Mouse (Mus musculus) induced T-regulatory cell, adult 2 months (primary cell): Measurements from ENCODE around the gene Ppp1r36.

Source experiments
- DNase-seq: peaks from one replicate; pipeline ENCODE4 v3.0.0-alpha.2; 2012; ENCODE audit warnings: low read depth

Gene Ppp1r36

GRCm38 (mm10) chr12:76417433-76417854 is at the start of gene Ppp1r36:
Gene Ppp1r36 (plus strand): TSS chr12:76417538.
- DNase-seq = no peak

DNA sequence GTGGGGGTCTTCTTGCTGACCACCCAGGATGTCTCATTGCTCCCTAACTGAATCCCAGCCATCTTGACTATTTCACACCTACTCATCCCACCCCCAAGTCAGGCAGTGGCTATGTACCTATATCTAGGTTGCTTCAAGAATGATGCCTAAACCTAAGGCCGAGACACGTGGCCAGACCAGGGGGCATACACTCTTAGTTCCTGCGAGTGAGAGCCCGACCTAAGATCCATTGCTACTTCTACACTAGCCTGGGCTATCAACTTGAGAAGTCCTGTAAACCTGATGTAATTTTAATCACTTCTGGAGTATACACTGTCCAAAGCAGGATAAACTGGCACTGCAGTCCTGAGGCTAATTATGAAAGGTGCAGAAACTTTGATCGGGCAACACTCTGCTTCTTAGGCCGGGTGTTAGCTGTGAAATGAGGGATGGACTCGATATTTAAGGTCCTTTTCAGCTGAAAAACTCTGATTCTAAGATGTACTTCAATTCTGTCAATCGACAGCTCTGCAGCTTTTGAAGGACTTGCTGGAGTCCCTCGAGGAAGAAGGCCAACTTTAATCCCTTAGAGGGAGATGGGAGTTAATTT is 49.0 kb upstream of the Ppp1r36 start:
- DNase-seq = peak; percentile 71

- no peak for DNase-seq
Observed at GRCm38 (mm10) chr12:76368790-76369205, 48.5 kb upstream of the Ppp1r36 start.

GRCm38 (mm10) chr12:76369206-76369977 is 47.9 kb upstream of the Ppp1r36 start, which contains the start of gene Zbtb25:
Gene Zbtb25 (minus strand): TSS chr12:76369602.
- peak; percentile 90 for DNase-seq

DNA sequence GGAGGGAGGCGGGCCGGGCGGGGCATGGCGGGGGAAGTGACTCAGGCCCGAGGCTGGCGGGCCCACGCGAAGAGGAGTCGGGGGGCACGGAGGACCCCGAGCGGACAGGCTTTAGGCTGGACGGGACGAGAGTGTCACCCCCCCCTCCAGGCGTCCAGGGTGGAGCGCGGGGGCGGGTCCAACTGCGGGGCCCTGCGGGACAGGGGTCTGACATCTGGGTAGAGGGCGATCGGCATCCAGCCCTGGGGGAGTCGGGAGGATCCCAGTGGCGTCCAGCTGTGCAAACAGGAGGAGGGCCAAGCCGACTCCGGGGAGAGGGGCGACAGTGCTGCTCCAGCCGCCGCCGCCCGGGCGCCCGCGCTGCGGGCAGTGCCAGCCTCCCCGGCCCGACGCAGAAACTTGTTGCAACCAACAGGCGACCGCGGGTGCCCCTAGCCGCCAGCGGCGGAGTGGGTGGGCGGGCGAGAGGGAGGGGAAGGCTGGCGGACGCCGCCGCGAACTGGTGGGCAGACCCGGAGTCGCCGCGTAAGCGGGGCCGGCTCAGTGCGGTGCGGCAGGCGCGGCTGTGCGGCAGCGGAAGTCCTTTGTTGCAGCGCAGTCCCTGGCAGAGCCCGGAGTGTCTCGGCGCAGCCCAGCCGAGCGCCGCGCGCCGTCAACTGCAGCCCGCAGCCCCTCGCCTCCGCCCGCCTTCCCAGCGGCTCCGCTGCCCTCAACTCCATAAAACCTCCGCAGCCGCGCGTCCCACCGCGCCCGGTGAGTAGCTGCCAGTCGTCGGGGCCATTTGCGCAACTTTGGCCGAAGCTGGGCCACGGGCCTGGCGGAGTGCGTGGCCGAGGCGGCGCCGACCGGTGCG is 47.1 kb upstream of the Ppp1r36 start, which contains the start of gene Zbtb1:
TSS of gene Zbtb1 (plus strand) at position 289 of the 853 bp plus-strand sequence.
- peak; percentile 86 for DNase-seq

- peak; percentile 83 for DNase-seq
Observed at GRCm38 (mm10) chr12:76370831-76371571, 46.3 kb upstream of the Ppp1r36 start.

DNA sequence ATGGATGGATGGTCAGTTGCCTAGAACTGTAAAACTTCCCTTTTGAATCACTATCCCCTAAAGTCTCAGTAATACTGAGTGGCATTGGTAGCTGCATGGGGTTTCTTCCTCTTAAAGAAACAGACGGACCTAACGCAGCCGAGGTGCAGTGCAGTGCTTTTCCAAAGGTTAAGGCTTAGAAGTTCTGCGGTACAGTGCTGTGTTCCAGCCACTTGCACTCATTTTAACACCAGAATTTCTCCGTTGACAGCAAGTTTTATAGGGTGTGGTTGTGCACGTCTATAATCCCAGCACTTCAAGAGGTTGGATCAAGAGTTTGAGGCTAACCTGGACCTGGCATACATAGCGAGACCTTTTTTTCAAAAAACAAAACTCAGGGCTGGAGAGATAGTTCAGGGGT is 45.3 kb upstream of the Ppp1r36 start:
- peak; percentile 58 for DNase-seq

DNA sequence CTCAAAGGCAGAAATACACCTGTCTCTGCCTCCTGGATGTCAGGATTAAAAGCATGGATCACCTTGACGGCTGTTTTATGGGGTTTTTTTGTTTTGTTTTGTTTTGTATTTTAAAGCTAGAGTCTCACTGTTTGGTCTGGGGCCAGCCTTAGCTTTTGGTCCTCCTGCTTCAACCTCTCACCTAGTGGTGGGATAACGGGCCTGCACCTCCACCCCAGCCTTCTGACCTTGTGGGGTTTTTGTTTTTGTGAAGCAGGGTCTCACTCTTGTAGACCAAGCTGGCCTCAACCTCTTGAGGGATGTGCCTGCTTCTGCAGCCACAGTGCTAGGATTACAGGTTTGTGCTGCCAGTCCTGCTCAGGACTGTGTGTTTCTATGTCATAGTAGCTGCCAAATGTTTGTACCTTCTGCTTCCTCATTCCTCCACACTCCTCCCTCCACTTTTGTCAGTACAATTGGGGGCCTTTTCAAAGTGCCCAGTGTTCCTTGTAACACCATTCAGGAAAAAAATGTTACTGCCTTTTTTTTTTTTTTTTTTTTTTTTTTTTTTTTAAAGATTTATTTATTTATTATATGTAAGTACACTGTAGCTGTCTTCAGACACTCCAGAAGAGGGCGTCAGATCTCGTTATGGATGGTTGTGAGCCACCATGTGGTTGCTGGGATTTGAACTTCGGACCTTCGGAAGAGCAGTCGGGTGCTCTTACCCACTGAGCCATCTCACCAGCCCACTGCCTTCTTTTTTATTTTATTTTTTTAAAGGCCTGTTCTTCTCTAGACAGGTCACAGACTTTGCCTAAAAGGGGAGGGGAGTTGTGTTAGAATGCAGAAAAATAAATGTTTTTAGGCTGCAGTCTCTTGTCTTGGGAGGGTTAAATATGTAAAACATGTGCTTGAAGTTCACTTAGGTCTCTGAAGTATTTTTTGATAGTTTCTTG is 44.2 kb upstream of the Ppp1r36 start:
- DNase-seq = peak; percentile 84

GRCm38 (mm10) chr12:76373991-76374390 is 43.3 kb upstream of the Ppp1r36 start:
- peak; percentile 85 for DNase-seq

DNA sequence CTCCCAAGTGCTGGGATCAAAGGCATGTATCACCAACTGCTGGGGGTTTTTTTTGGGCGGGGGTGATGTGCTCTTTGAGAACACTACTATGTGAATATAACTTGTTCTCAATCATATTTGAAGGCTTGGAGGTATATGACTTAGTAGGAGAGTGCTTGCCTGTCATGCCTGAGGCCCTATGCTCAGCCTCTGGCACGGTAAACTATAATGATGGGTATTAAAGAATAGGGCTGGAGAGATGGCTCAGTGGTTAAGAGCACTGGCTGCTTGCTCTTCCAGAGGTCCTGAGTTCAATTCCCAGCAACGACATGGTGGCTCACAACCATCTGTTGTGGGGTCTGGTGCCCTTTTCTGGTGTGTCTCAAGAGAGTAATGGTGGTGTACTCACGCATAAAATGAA is 42.4 kb upstream of the Ppp1r36 start:
- peak; percentile 28 for DNase-seq

GRCm38 (mm10) chr12:76375506-76375905 is 41.8 kb upstream of the Ppp1r36 start:
- peak; percentile 86 for DNase-seq

DNA sequence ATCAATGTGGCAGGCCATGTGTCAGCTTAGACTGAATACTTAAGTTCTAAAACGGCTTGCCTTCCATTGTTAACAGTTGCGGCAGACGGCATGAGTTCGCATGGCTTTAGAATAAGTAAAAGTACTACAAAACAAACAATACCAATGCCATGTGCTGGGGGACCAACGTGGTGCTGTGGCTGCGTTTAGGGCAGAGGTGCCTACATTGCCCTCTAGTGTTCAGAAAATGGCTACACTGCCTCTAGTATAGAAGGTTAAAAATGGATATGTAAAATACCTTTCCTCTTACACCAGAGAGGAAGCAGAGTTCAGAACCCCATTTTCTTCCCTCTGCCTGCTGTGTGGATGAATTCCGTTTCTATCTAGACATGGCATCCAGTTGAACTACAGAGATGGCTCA is 40.7 kb upstream of the Ppp1r36 start:
- peak; percentile 88 for DNase-seq

DNA sequence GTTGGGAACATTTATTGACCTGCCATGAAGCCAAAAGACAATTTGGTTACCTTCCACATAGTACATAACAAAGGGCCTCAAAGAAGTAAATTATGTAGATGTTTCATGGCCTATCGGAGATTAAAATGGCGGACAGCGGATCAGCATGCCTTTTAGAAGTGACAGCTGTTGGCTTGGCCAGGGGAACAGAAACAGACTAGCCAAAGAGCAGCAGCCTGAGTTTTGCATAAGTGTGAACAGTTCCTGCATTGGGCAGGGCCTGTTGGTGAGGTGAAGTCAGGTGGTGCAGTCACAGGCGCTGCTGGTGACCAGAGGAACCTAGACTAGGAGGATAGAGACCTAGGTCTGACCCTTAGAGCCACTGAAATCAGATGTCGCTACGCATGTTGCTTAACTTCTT is 40.3 kb upstream of the Ppp1r36 start:
- DNase-seq = no peak

GRCm38 (mm10) chr12:76377726-76378125 is 39.6 kb upstream of the Ppp1r36 start:
- peak; percentile 71 for DNase-seq

DNA sequence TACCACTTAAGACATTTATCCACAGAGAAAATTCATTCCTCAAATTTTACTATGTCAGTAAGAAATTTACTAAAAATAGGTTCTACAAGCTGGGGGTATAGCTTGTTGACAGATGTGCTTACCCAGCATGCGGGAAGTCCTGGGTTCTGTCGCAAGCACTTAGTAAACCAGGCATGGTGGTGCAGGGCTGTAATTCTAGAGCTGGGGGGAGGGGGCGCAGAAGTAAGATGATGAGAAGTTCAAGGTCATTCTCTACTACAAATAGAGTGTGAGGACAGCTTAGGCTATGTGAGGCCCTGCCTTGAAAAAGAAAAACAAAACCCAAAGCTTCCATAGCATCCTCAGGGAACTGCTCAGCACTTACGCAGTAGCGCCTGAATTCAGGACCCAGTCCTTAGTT is 38.8 kb upstream of the Ppp1r36 start:
- DNase-seq = peak; percentile 37

- DNase-seq = peak; percentile 22
Observed at GRCm38 (mm10) chr12:76380151-76380550, 37.2 kb upstream of the Ppp1r36 start.

DNA sequence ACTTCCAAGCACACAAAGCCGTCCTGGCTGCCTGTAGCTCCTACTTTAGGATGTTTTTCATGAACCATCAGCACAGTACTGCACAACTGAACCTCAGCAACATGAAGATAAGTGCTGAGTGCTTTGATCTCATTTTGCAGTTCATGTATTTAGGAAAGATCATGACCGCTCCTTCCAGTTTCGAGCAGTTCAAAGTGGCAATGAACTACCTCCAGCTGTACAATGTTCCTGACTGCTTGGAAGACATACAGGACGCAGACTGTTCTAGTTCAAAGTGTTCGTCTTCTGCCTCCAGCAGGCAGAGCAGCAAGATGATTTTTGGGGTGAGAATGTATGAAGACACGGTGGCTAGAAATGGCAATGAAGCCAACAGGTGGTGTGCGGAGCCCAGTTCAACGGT is 32.0 kb upstream of the Ppp1r36 start:
- DNase-seq = no peak

- DNase-seq = no peak
Observed at GRCm38 (mm10) chr12:76388794-76389193, 28.5 kb upstream of the Ppp1r36 start.

DNA sequence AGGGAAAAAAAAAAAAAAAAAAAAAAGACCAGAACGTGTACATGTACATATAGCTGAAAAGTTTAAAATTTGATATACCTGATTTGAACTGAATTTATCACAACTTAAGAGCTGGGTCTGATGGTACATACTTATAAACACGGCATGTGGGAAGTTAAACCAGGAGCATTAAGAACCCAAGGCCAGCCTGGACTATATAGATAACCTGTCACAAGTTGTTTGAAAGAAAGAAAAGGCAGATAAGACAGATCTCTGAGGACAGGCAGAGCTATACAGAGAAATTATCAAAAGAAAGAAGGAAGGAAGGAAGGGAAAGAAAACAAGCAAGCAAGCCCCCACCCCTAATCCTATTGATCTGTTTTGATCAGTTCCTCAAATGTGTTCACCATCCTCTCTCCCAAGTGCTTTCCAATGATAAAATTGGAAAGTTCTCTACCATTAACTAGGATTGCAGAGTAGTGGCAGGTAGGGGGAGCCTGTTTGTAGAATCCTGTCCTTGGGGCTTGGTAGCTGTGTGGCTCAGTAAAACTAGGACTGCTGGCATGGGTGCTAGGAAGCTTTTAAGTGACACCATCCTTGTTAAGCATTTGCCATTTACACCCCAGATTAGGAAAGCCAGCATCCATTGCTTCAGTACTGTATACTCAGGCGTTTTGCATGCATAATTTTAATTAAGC is 25.6 kb upstream of the Ppp1r36 start:
- no peak for DNase-seq

DNA sequence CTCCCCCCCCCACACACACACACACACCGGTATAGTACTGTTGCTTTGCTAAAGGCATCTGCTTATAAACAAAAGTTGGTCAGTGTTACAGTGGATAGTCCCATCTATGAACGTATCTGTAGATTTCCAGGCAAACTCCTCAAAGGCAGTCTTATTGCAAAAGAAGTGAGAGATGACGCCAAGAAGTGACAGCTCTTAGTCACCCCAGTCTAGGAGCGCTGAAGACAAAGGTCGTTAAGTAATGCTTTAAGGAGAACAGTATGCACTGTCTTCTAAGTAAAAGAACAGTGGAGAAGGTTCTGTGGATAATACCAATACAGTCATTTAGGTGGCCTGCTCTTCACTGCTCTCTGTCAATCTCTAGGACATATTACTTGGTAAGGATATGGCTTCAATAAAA is 24.4 kb upstream of the Ppp1r36 start:
- DNase-seq = no peak
